Mouse (Mus musculus) ovary, adult 18-20 months (tissue): ENCODE data around the gene Ttll12.

Experiments used
- DNase-seq: peaks from one replicate; pipeline ENCODE4 v3.0.0; 2022; ENCODE audit warnings: low spot score, mixed read lengths

Ttll12 gene

DNA sequence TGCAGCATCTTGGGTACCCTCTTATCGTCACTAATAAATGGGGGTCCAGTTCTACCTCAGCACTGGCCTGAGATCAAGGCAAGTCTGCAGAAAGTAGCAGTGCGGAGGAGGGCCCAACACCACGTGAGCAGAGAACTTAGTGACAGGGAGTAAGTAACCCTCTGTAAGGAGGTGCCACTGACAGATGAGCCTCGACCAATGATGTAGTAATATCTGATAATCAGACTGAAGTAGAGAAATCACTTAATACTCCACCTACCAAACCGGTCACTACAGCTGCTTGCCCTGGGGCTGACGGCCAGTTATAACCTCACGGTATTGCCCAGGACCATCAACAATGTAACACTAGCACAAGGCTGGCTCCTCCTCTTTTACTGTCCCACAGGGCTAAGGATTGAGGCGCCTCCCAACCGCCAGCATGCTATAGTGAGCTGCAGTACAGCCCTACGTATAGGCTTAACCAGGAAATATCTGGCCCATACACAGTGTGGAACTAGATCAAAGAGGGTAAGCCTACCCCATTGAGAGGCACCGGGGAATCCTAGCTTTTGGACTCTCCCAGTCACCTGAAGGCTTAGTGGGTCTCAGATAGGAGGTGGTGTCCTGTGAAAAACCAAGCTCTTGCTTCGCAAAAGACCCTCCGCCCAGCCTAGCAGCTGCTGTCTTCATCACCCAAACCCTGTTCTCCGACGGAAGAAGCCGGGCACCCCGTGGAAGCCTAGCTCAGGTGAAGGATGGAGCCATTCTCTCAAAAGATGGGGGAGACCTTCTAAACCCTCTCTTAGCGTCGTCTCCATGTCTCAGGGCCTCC, 1.1 kb downstream of the Ttll12 start:
- DNase-seq = no peak

GRCm38 (mm10) chr15:83593189-83593585, 1.8 kb downstream of the Ttll12 start:
- DNase-seq = no peak

DNA sequence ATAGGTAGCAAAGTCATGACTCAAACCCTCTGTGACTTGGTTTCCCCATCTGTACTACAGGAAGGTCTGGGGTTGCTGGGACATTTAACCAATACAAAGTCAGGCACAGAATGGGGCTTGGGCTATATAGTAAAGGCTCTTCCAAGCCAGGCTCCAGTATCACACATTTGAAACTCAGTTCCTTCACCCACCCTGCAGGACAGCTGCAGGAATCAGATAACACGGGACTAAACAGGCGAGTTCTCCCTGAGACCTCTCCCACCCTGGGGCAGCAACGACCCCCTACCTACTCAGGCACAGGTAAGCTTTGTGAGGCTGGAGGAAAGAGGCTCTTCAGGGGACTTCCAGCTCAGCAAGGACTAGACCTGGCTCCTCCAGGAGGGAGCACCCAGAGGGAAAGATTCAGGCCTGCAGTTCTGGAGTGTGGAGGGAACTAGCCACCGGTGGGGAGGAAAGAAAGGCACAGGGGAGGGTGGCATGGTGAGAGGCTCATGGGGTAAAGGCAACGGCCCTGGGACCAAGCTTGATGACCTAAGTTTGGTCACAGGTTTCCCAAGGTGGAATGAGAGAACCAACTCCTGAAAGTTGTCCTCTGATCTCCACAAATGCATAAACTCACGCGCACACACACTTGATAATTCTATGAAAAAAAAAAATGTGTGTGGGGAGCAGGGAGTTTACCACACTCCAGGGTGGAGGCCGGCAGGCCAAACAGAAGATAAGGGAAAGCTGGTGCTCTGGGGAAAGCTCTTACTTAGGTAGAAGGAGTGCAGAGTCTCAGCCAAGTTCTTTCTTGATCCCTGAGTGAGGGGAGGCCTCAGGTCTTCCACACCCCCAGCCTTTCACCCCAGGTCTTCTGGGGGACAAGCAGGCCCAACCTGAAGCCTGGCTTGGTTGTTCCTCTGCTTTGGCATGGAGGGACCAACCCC, 2.4 kb downstream of the Ttll12 start:
- no peak for DNase-seq

GRCm38 (mm10) chr15:83591758-83592157, 3.2 kb downstream of the Ttll12 start:
- no peak for DNase-seq

- no peak for DNase-seq
Observed at GRCm38 (mm10) chr15:83590841-83591240, 4.1 kb downstream of the Ttll12 start.

GRCm38 (mm10) chr15:83584741-83585220, 10.2 kb downstream of the Ttll12 start:
- DNase-seq = no peak

- no peak for DNase-seq
Observed at GRCm38 (mm10) chr15:83583419-83584156, 11.4 kb downstream of the Ttll12 start.

DNA sequence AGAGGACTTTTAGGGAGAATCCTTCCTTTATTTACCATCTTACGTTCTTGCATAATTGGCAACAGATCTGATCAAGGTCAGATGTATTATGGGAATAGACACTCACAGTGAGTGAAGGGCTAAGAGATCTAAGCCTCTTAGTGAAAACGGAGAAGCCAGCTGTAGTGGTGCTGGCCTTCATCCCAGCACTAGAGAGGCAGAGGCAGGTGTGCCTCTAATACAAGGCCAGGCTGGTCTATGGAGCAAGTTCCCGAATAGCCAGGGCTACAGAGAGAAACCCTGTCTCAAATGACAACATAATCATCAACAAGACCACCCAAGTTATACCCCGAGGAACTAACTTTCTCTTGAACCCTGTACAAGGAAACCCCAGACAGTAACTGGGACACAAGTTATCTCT, 12.0 kb downstream of the Ttll12 start:
- no peak for DNase-seq

- DNase-seq = no peak
Observed at GRCm38 (mm10) chr15:83576651-83577050, 18.3 kb downstream of the Ttll12 start.

- DNase-seq = no peak
Observed at GRCm38 (mm10) chr15:83575543-83575942, 19.4 kb downstream of the Ttll12 start.

- peak; percentile 34 for DNase-seq
Observed at GRCm38 (mm10) chr15:83574731-83575351, 20.1 kb downstream of the Ttll12 start.

DNA sequence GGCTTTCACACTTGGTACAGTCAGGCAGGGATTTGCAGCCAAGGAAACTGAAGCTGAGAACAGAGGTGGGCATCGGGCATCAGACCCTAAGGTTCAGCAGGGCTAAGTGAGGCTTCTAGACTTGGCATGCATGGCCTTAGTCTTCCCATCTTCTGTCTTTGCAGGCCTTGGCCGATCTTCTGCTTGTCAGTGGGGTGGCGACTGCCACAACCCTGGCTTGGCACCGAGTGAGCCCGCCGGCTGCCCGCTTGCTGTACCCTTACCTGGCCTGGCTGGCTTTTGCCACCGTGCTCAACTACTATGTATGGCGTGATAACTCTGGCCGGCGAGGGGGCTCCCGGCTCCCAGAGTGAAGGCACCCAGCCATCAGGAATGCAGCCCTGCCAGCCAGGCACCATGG, 21.4 kb downstream of the Ttll12 start:
- no peak for DNase-seq

DNA sequence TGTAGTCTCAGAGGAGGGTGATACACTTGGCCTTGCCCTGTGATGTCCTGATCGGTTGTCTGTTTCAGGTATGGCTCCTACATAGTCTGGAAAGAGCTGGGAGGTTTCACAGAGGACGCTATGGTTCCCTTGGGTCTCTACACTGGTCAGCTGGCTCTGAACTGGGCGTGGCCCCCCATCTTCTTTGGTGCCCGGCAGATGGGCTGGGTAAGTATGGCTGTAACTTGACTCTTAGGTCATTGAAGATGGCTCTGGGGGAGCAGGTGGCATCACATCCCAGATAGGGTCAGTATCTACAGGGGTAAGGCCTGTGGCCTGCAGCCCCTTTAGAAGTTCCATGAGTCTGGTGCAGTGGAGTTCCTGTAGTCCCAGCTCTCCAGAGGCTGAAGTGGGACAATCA, 22.8 kb downstream of the Ttll12 start:
- DNase-seq = no peak

- no peak for DNase-seq
Observed at GRCm38 (mm10) chr15:83571636-83572035, 23.3 kb downstream of the Ttll12 start.

DNA sequence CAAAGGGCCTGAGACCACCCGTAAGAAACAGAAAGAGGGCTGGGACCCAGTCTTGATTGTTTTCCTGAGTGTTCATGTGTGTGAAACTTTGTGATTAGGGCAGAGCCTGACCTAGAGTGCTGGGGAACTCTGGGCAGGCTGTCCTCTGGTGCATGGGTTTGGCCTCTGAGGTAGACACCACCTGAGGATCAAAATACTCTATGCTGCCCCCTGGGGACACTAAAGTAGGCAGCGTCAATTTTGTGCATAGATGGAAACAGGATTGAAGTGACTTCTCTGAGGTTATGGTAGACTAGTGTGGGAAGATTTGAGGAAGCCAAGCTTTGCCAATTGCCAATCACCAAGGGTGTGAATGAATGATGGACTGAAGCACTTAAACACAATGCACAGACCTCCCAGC, 24.3 kb downstream of the Ttll12 start:
- no peak for DNase-seq

DNA sequence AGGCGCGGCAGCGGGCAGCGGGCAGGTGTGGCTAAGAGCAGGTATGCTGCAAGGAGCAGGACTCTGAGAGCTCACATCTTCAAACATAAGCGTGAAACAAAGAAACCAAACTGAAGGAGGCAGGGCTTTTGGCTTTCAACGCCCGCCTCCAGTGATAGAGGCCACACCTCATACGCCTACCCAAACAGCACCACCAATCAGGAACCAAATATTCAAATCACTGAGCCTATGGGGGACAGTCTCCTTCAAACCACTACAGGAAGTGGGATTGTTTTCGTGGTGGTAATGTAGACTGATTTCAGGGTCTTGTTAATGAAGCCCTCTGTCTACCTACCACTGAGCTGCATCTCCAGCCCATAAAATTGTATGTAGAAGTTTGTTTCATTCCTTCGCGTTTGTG, 25.3 kb downstream of the Ttll12 start:
- no peak for DNase-seq

DNA sequence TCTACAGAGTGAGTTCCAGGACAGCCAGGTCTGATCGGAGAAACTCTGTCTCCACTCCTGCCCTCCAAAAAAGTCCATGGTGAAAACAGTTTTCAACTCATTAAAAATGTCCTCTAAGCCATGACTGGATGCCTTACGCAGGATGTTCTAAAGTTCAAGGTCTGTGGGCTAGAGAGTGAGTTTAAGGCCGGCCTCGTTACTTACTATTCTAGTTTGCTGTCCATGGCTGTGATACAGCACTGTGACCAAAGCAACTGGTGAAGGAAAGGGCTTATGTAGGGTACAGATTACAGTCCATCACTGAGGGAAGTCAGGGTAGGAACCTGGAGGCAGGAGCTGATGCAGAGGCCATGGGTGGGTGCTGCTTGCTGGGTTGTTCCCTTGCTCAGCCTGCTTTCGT, 26.4 kb downstream of the Ttll12 start:
- DNase-seq = no peak

- DNase-seq = no peak
Observed at GRCm38 (mm10) chr15:83567728-83568127, 27.2 kb downstream of the Ttll12 start.

DNA sequence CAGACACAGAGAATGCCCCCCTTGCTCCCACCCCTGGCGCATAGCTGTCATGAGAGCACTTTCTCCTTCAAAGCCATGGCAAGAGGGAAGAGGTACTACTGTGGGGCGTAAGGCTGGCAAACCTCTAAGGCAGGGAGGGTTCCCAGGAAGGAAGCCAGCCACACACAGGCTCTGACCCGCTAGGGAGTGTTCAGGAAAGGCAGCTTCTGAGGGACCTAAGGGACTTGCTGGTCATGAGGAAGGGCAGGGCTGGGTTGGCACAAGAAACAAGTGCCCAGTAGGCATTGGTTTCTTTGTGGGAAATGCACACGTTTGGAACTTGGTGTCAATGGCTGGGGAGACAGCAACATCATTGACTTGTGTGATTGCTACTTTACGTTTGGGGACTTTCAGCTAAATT, 29.0 kb downstream of the Ttll12 start:
- no peak for DNase-seq

- peak; percentile 39 for DNase-seq
Observed at GRCm38 (mm10) chr15:83565434-83565833, 29.5 kb downstream of the Ttll12 start.

DNA sequence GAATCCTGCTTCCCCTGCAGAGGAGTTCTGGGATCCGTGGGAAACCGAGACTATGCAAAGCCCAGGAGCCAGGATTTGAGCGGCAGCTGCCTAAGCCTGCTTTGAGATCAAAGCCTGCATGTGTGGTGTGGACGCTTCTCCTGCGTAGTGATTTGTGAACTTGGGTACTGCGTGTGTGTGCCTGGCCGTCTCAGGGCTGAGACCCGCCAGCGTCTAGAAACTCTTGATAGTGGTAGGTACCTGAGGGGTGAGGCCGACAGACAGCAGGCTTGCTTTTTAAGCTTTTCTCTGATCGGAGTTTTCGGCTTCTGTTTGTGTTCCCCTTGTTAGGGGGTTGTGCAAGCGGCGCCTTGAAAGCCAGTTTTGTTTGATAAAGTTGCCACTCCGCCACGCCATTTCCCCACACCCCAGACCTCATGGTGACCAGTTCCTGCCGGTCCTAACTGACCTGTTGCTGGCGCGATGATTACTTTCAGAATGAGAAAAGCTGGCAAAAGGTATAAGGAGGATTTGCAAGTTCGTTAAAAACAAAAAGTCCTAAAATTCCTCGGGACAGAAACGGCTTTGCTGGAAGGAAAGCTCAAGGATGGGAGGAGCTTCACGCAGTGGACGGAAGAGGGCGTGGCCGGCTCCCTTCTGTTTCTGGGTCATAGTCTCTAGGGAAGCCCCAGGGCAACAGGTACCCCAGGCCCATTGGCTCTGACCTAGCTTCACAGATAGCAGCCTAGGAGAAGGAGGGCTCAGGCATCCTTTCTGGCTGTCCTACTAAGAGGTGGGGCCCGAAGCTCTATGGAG, 30.9 kb downstream of the Ttll12 start:
- no peak for DNase-seq
